Mouse (Mus musculus): ENCODE data around the gene Pde3a. TPM values are rescaled to one million over a fixed set of nuclear protein-coding genes. Genes with fewer than 3 reads are reported as not detected.
A peak's percentile ranks its signal among the peaks of the same experiment; 100 is the strongest.

Pde3a gene
- polyA plus RNA-seq, 1 experiment from 2014 or later: 11.2 TPM

DNA sequence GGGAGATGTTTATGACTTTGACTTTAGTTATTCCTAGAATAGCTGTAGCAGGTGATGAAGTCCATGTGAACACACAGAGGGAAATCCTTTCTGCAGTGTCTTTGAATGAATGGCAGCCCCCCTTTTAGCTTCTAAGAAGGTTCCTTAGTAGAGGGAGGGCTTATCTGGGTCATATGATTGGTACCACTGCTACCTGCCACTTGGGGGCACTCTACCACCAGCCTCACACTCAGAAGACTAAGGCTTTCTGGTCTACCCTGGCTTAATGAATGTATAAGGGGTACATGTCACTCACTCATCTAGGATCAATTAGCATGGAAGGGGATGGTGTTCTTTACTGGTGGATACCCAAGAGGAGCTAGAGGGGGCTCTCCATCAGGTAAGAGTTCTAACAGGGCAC, 250.4 kb downstream of the Pde3a start:
- Histone ChIP-seq H3K4me2 (no peak overlapping the region), H3K27me3 (no peaks in the 10 kb centered on the region), H3K9ac (no peak overlapping the region), H3K4me3 (no peak overlapping the region), H3K27ac (no peak overlapping the region), H3K36me3 (peaks cover 10% of the 10 kb centered on the region; the same call in 1 of the 2 replicates), H3K4me1 (replicated peaks) (no peaks in the 10 kb centered on the region), H3K9me3 (replicated peaks) (no peaks in the 10 kb centered on the region)
- no peak for ATAC-seq (replicated peaks; ENCODE audit: insufficient number of reproducible peaks, insufficient read depth, low FRiP score, low read depth)

GRCm38 (mm10) chr6:141501171-141501570, 252.1 kb downstream of the Pde3a start:
- 55% methylated on average over 3 of the region's 3 CpGs for WGBS
- no peak for ATAC-seq (replicated peaks; ENCODE audit: insufficient number of reproducible peaks, insufficient read depth, low FRiP score, low read depth)
- Histone ChIP-seq H3K36me3 (peaks cover 10% of the 10 kb centered on the region; the same call in 1 of the 2 replicates), H3K4me1 (replicated peaks) (no peaks in the 10 kb centered on the region), H3K27me3 (no peaks in the 10 kb centered on the region), H3K9me3 (replicated peaks) (no peaks in the 10 kb centered on the region), H3K9ac (no peak overlapping the region), H3K4me2 (no peak overlapping the region), H3K27ac (no peak overlapping the region), H3K4me3 (no peak overlapping the region)

DNA sequence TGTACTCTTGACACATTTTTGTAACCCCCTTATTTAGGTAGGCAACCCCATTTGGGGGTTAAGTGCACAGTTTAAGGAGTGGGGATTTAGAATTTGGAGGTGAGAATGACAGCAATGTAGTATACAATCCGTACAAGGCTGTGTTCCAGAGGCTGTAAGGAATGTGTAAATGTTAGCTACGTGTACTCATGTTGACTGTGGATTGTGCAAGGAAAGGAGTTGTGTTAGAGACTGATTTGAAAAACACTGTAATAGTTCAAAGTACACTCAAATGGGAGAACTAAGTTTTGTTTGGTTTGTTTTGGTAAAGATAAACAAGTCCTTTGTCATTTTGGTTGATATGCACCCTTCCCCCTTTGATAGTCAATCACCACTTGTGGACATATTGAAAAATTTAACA, 273.5 kb downstream of the Pde3a start:
- Histone ChIP-seq H3K4me2 (no peak overlapping the region), H3K9me3 (replicated peaks) (no peaks in the 10 kb centered on the region), H3K4me1 (replicated peaks) (no peaks in the 10 kb centered on the region), H3K9ac (no peak overlapping the region), H3K27ac (no peak overlapping the region), H3K27me3 (no peaks in the 10 kb centered on the region), H3K4me3 (no peak overlapping the region), H3K36me3 (no peaks in the 10 kb centered on the region)
- WGBS: 70% methylated on average over 2 of the region's 2 CpGs
- ATAC-seq (replicated peaks; ENCODE audit: insufficient number of reproducible peaks, insufficient read depth, low FRiP score, low read depth): no peak

DNA sequence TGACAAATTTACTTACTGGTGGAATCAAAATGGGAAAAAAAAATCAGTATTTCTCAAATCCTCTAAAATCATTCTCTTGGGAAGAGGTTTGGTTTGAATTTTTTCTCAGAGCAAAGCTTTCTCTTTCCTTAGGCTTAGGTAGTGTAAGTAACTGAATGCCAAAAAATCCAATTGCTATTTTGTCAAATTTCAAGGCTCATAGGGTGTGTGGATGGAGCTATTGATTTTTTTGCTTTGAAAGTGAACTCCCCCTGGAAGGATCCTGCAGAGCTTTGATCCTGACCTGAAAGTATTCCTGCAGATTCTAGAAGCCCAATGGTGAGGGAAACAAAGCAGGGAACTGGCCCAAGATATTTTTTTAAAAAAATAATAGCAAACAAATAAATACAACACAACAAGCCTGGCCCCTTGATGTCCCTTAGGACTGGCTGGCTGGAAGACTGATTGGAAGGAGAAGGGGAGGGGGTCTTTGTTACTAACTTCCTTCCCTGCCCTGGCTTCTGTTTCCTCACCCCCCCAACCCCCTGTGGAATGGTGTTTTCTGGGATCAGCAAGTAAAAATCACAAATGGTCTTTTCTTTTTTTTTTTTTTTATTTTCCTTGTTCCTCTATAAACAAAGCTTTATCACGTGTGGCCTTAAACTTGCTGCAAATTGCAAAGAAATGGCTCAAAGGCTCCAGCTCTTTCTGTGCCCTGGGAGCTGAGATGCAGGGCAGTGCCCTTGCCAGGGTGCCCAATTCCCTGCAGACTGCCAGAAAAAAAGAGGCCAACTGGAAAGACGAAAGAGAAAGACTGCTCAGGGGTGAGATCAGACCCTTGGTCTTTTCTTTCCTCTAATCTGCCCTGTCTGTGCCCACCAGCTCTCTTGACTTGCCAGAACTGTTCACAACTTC, 274.9 kb downstream of the Pde3a start, which contains the start of gene Slco1c1:
Slco1c1 (plus strand) TSS at position 622 of the 894 bp plus-strand sequence.
- Histone ChIP-seq H3K27me3 (no peaks in the 10 kb centered on the region), H3K27ac (no peak within 1 kb of the TSS), H3K4me1 (replicated peaks) (no peaks in the 10 kb centered on the region), H3K36me3 (no peaks in the 10 kb centered on the region), H3K9me3 (replicated peaks) (no peaks in the 10 kb centered on the region), H3K9ac (no peak within 1 kb of the TSS), H3K4me2 (no peak within 1 kb of the TSS), H3K4me3 (no peak within 1 kb of the TSS)
- WGBS: 37% methylated on average over 2 of the region's 2 CpGs
- ATAC-seq (replicated peaks; ENCODE audit: insufficient number of reproducible peaks, insufficient read depth, low FRiP score, low read depth): no peak

DNA sequence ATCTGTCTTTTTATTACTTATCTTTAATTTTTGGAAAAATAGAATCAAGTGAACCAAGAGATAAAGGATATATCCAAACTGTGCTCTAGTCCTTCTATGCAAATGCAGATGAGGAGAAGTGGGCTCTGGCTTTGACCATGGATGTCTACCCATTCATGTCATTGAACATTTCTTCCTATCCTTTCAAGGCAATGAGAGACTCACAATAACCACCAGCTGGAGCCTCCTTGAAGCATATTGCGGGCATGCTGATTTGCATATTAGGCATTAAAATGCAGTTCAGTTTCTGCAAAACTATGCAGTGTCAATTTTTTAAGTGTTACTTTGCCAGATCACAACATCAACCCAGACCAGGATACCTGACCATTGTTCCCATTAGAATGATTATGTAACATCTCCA, 276.7 kb downstream of the Pde3a start:
- no peak overlapping the region for H3K4me3 ChIP-seq
- H3K27me3 ChIP-seq: no peaks in the 10 kb centered on the region
- no peak overlapping the region for H3K9ac ChIP-seq
- H3K27ac ChIP-seq: no peak overlapping the region
- H3K36me3 ChIP-seq: no peaks in the 10 kb centered on the region
- WGBS: 90% methylated on average over 1 of the region's 1 CpGs
- H3K9me3 ChIP-seq (replicated peaks): no peaks in the 10 kb centered on the region
- H3K4me1 ChIP-seq (replicated peaks): no peaks in the 10 kb centered on the region
- no peak for ATAC-seq (replicated peaks; ENCODE audit: insufficient number of reproducible peaks, insufficient read depth, low FRiP score, low read depth)
- no peak overlapping the region for H3K4me2 ChIP-seq

DNA sequence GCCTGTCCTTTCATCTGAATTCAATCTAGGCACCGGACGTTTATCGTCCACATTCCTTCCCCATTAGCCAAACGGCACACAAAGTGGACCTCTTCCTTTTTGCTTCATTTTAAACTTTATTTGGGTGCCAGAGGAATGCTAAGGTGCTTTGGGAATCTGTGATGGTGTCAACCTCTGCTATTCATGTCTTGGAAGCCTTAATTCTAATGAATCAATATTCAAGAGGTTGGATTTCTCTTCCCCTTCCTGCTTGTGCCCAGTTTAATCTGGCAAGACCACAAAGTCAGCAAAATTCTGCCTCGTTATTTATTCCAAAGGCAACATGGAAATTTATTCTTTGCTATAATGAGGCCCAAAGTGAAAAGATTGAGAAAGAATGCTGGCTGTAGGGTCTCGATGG, 281.8 kb downstream of the Pde3a start:
- no peak overlapping the region for H3K27ac ChIP-seq
- no peaks in the 10 kb centered on the region for H3K9me3 ChIP-seq (replicated peaks)
- H3K4me2 ChIP-seq: no peak overlapping the region
- H3K4me3 ChIP-seq: no peak overlapping the region
- H3K4me1 ChIP-seq (replicated peaks): no peaks in the 10 kb centered on the region
- no peak overlapping the region for H3K9ac ChIP-seq
- WGBS: 74% methylated on average over 6 of the region's 6 CpGs
- ATAC-seq (replicated peaks; ENCODE audit: insufficient number of reproducible peaks, insufficient read depth, low FRiP score, low read depth): no peak
- H3K36me3 ChIP-seq: no peaks in the 10 kb centered on the region
- no peaks in the 10 kb centered on the region for H3K27me3 ChIP-seq

DNA sequence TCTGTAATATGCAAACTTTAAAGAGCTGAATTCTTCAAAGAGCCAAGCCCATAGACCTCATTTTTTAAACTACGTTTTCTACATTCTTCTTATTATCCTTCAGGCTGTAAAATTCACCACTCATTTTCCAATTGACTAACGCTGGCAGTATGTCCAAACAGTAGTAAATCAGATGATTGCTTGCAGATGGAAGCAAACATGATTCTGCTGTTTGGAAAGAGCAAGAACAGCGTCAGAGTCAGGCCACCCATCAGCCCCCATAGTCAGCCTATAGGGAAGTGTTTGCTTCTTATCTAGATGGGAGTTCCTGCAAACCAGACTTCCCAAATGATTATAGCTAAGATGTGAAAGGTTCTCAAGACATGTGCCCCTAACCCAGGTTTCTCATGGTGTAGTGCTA, 288.2 kb downstream of the Pde3a start:
- no peak overlapping the region for H3K4me3 ChIP-seq
- no peak for ATAC-seq (replicated peaks; ENCODE audit: insufficient number of reproducible peaks, insufficient read depth, low FRiP score, low read depth)

GRCm38 (mm10) chr6:141541136-141541535, 292.1 kb downstream of the Pde3a start:
- Histone ChIP-seq H3K27me3 (no peaks in the 10 kb centered on the region), H3K27ac (peak overlapping the region; percentile 14; the same call in 1 of the 2 replicates), H3K4me1 (replicated peaks) (peaks cover 24% of the 10 kb centered on the region), H3K36me3 (no peaks in the 10 kb centered on the region), H3K4me2 (no peak overlapping the region), H3K4me3 (no peak overlapping the region), H3K9ac (no peak overlapping the region), H3K9me3 (replicated peaks) (no peaks in the 10 kb centered on the region)
- ATAC-seq (replicated peaks; ENCODE audit: insufficient number of reproducible peaks, insufficient read depth, low FRiP score, low read depth): peak; percentile 79
- WGBS: 34% methylated on average over 1 of the region's 1 CpGs

More for the DNA sequence above, 288.2 kb downstream of the Pde3a start:
- 49% methylated on average over 3 of the region's 3 CpGs for WGBS
- H3K27ac ChIP-seq: no peak overlapping the region
- H3K36me3 ChIP-seq: no peaks in the 10 kb centered on the region
- peaks cover 17% of the 10 kb centered on the region for H3K4me1 ChIP-seq (replicated peaks)
- H3K4me2 ChIP-seq: no peak overlapping the region
- no peaks in the 10 kb centered on the region for H3K9me3 ChIP-seq (replicated peaks)
- H3K27me3 ChIP-seq: no peaks in the 10 kb centered on the region
- H3K9ac ChIP-seq: no peak overlapping the region

GRCm38 (mm10) chr6:141543344-141543743, 294.3 kb downstream of the Pde3a start:
- Histone ChIP-seq H3K4me2 (no peak overlapping the region), H3K9me3 (replicated peaks) (no peaks in the 10 kb centered on the region), H3K4me3 (no peak overlapping the region), H3K27me3 (no peaks in the 10 kb centered on the region), H3K36me3 (no peaks in the 10 kb centered on the region), H3K4me1 (replicated peaks) (peaks cover 24% of the 10 kb centered on the region), H3K9ac (no peak overlapping the region), H3K27ac (no peak overlapping the region)
- ATAC-seq (replicated peaks; ENCODE audit: insufficient number of reproducible peaks, insufficient read depth, low FRiP score, low read depth): no peak
- WGBS: 81% methylated on average over 7 of the region's 7 CpGs

Data from heart, embryonic 15.5 days (tissue).